Mouse (Mus musculus): ENCODE measurements around the gene P2ry12. TPM values are rescaled to one million over a fixed set of nuclear protein-coding genes. Genes with fewer than 3 reads are reported as not detected.

Gene P2ry12
- polyA plus RNA-seq, 1 experiment from 2014 or later = 3.1 TPM

DNA sequence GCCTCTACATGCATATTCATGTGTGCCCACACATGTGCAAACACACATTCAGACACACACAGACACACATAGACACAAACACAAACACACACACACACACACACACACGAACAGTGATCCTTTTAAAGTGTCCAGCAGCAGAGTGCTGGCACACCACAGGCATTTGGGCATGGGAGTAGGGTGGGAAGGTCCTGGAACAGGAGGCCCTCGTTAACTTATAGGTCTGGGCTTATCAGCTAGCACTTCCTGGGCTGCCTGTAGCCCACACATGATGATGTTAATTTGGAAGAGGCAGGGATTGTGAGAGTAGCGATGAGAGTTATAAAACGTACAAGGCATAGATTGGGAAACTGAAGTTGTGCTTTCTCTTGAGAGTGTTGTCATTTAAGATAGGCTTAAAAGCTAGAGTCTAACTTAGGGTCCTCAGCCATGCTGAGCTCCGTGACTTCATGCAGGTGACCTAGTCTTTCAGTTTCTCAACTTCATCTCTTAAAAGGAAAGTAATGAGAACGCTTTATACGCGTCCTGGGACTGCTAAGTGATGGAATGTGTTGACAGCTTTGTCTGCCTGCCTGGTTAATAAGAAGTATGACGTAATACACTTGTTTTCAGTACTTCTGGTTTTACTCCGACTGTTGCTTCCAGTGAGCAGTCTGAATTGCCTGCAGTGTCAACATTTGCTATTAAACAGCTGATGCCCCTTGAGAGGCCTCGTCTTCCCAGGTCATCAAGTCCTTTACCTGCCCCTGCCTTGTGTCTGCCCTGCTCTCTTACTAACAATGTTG, 57.8 kb downstream of the P2ry12 start:
- peaks cover 2% of the 10 kb centered on the region; the same call in 1 of the 2 replicates for H3K4me1 ChIP-seq (ENCODE audit: control insufficient read depth, low read depth, low read length)
- no peak for ATAC-seq (ENCODE audit: low read depth)
- no peaks in the 10 kb centered on the region for H3K9me3 ChIP-seq (replicated peaks; ENCODE audit: control insufficient read depth, low read length)
- H3K27me3 ChIP-seq (ENCODE audit: control insufficient read depth, insufficient read depth, low read depth, low read length) = no peaks in the 10 kb centered on the region
- H3K4me3 ChIP-seq (ENCODE audit: low read depth, low read length) = no peak overlapping the region
- WGBS (ENCODE audit: insufficient replicate concordance) = 50% methylated on average over 11 of the region's 11 CpGs
- H3K9ac ChIP-seq (ENCODE audit: low read depth, low read length) = no peak overlapping the region
- no peak overlapping the region for H3K27ac ChIP-seq (ENCODE audit: low read length)
- no peaks in the 10 kb centered on the region for H3K36me3 ChIP-seq (ENCODE audit: control insufficient read depth, insufficient read depth)
- no peak overlapping the region for H3K4me2 ChIP-seq (ENCODE audit: low read depth, low read length)

DNA sequence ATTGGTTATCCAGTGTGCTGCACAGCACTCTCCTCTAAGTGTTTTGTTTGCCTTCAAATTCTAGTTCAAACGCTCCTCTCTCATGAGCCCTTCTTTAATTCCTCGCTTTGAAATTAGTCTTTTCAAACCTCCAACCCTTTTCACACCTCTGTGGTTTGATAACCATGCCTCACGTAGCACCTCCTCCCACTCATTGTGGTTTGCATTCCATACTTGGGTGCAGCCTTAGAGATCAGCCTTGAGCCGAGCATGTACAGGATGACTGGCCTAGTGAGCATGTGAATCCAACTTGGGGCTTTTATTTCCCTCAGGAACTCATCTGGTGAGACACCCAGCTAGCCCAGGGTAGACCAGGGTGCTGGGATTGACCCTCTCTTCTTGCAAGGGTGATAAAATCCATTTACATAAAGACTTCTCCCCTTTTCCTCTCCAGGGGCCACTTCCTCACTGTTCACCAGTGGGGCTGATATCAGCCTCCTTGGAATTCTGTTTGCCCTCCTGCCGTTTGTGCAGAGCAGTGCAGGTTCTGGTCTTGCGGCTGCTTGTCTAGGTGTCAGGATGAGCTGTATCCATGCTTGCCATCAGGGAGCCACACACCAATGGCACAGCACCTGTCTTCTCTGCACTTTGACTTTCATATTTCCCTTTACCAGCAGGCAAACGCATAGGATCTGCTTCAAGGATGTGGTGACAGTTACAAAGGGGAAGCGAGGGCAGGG, 58.7 kb downstream of the P2ry12 start:
- H3K36me3 ChIP-seq (ENCODE audit: control insufficient read depth, insufficient read depth) = no peaks in the 10 kb centered on the region
- H3K27me3 ChIP-seq (ENCODE audit: control insufficient read depth, insufficient read depth, low read depth, low read length) = no peaks in the 10 kb centered on the region
- no peaks in the 10 kb centered on the region for H3K9me3 ChIP-seq (replicated peaks; ENCODE audit: control insufficient read depth, low read length)
- no peak overlapping the region for H3K27ac ChIP-seq (ENCODE audit: low read length)
- H3K4me2 ChIP-seq (ENCODE audit: low read depth, low read length) = no peak overlapping the region
- H3K9ac ChIP-seq (ENCODE audit: low read depth, low read length) = no peak overlapping the region
- WGBS (ENCODE audit: insufficient replicate concordance) = 41% methylated on average over 8 of the region's 8 CpGs
- peaks cover 2% of the 10 kb centered on the region; the same call in 1 of the 2 replicates for H3K4me1 ChIP-seq (ENCODE audit: control insufficient read depth, low read depth, low read length)
- no peak for ATAC-seq (ENCODE audit: low read depth)
- no peak overlapping the region for H3K4me3 ChIP-seq (ENCODE audit: low read depth, low read length)

DNA sequence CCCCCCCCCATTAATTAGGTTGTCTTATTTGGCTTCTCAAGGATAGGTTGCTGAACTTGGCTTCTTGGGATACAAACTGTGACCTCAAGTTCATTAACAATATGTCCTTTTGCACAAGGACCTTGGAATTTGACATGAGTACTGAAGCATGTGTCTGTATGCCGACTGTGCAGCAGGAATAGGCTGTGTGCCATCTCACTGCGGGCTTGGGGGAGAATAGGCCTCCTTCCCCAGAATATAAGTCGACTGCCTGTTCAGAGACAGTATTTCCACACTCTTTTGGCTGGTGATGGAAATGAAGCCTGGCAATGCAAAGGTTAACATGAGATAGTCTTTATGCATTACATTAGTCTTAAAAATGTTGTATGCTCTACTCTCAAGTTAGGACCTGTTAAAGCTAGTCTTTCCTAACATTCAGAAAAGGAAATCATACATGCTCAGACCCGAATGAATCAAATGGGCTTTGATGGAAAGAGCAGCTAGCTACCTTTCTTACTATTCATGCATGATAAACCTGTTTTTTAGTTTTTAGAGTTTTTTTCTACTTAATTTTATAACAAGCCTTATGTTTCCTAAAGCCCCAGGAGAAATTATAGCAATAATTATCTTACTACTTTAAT, 65.2 kb downstream of the P2ry12 start:
- 65% methylated on average over 4 of the region's 4 CpGs for WGBS (ENCODE audit: insufficient replicate concordance)
- Histone ChIP-seq H3K36me3 (ENCODE audit: control insufficient read depth, insufficient read depth) (no peaks in the 10 kb centered on the region), H3K27me3 (ENCODE audit: control insufficient read depth, insufficient read depth, low read depth, low read length) (no peaks in the 10 kb centered on the region), H3K4me2 (ENCODE audit: low read depth, low read length) (no peak overlapping the region), H3K9me3 (replicated peaks; ENCODE audit: control insufficient read depth, low read length) (no peaks in the 10 kb centered on the region), H3K9ac (ENCODE audit: low read depth, low read length) (no peak overlapping the region), H3K4me3 (ENCODE audit: low read depth, low read length) (no peak overlapping the region), H3K4me1 (ENCODE audit: control insufficient read depth, low read depth, low read length) (no peaks in the 10 kb centered on the region), H3K27ac (ENCODE audit: low read length) (no peak overlapping the region)
- no peak for ATAC-seq (ENCODE audit: low read depth)

DNA sequence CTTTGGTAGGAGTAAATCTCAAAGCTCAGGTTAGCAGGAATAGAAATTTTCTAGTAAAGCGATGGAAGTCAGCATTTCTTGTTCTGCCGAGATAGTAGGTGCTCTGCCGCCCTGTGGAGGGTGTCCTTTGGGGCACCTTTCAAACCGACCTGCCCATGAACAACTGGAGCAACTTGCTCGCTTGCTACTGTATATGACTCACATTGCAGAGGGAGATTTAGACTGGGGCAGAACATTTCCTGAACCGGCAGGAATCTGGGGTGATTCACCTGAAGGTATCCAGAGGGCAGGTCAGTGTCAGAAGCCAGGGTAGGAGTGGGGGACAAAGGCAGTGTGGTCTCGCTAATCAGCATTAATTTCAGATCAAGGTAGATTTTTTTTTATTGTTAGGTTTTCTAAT, 67.7 kb downstream of the P2ry12 start, which contains the start of gene Gpr87:
TSS of gene Gpr87 (minus strand) at position 167 of the 400 bp plus-strand sequence.
- Histone ChIP-seq H3K9me3 (replicated peaks; ENCODE audit: control insufficient read depth, low read length) (no peaks in the 10 kb centered on the region), H3K4me2 (ENCODE audit: low read depth, low read length) (no peak within 1 kb of the TSS), H3K9ac (ENCODE audit: low read depth, low read length) (no peak within 1 kb of the TSS), H3K4me1 (ENCODE audit: control insufficient read depth, low read depth, low read length) (no peaks in the 10 kb centered on the region), H3K27ac (ENCODE audit: low read length) (no peak within 1 kb of the TSS), H3K4me3 (ENCODE audit: low read depth, low read length) (no peak within 1 kb of the TSS), H3K36me3 (ENCODE audit: control insufficient read depth, insufficient read depth) (no peaks in the 10 kb centered on the region), H3K27me3 (ENCODE audit: control insufficient read depth, insufficient read depth, low read depth, low read length) (no peaks in the 10 kb centered on the region)
- WGBS (ENCODE audit: insufficient replicate concordance) = 68% methylated on average over 7 of the region's 7 CpGs
- no peak for ATAC-seq (ENCODE audit: low read depth)

DNA sequence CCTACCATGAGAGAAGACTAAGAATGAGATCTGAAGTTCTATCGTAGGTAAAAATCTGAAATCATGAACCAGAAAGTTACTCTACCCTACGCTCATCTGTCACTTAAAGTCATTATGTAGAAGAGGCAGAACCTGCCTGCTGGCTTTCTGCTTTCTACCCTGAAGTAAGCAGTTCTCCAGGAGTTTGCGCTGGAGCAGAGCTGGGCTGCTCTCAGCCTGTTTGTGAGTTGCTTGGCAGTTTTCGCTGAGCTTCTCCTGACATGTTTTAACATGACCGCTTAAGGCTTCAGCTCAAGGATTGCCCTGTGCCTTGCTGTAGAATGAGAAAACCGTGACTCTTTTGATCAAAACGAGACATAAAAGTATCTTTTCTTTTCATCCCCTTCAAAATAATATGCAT, 68.6 kb downstream of the P2ry12 start:
- Histone ChIP-seq H3K4me2 (ENCODE audit: low read depth, low read length) (no peak overlapping the region), H3K36me3 (ENCODE audit: control insufficient read depth, insufficient read depth) (no peaks in the 10 kb centered on the region), H3K27me3 (ENCODE audit: control insufficient read depth, insufficient read depth, low read depth, low read length) (no peaks in the 10 kb centered on the region), H3K4me1 (ENCODE audit: control insufficient read depth, low read depth, low read length) (no peaks in the 10 kb centered on the region), H3K4me3 (ENCODE audit: low read depth, low read length) (no peak overlapping the region), H3K9ac (ENCODE audit: low read depth, low read length) (no peak overlapping the region), H3K27ac (ENCODE audit: low read length) (no peak overlapping the region), H3K9me3 (replicated peaks; ENCODE audit: control insufficient read depth, low read length) (no peaks in the 10 kb centered on the region)
- no peak for ATAC-seq (ENCODE audit: low read depth)
- WGBS (ENCODE audit: insufficient replicate concordance) = 68% methylated on average over 7 of the region's 7 CpGs

DNA sequence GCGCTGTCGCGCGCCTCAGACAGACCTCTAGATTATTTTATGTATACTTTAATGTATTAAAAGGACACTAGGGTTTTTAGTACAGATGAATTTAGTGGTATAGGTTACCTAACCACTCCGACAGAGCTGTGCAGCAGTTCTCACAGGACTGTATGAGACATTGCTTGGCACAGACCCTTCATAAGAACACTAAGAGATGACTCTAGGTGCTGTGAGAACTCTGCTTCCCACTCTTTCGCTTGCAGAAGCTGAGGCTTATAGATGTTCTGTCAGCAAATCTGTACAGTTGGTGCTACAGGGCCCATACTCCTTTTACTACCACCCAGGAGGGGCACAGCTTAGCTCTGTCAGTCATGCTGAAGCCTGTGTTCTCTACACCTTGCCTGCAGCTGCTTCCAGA, 71.0 kb downstream of the P2ry12 start:
- H3K4me3 ChIP-seq (ENCODE audit: low read depth, low read length) = no peak overlapping the region
- 75% methylated on average over 6 of the region's 6 CpGs for WGBS (ENCODE audit: insufficient replicate concordance)
- no peak overlapping the region for H3K27ac ChIP-seq (ENCODE audit: low read length)
- ATAC-seq (ENCODE audit: low read depth) = no peak
- H3K27me3 ChIP-seq (ENCODE audit: control insufficient read depth, insufficient read depth, low read depth, low read length) = no peaks in the 10 kb centered on the region
- no peaks in the 10 kb centered on the region for H3K4me1 ChIP-seq (ENCODE audit: control insufficient read depth, low read depth, low read length)
- H3K9me3 ChIP-seq (replicated peaks; ENCODE audit: control insufficient read depth, low read length) = no peaks in the 10 kb centered on the region
- H3K4me2 ChIP-seq (ENCODE audit: low read depth, low read length) = no peak overlapping the region
- H3K9ac ChIP-seq (ENCODE audit: low read depth, low read length) = no peak overlapping the region
- no peaks in the 10 kb centered on the region for H3K36me3 ChIP-seq (ENCODE audit: control insufficient read depth, insufficient read depth)

DNA sequence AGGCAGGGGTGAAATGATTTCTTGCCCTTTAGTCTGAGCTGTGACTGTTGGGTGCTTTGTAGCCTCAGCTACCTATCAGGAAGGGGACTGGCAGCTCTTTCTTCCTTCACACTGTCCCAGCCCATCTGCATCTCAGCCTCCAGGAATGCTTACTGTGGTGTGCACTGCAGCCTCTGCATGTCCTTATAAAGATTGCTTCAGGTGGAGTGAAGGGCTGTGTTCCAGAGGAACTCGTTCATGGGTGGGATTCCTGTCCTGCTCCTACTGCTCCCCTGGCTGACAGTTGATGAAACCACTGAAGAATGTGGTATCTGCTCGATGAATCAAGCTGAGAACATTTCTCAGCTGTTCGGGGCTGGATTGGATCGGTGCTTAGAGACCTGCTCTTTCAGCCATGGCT, 75.3 kb downstream of the P2ry12 start:
- Histone ChIP-seq H3K9ac (ENCODE audit: low read depth, low read length) (no peak overlapping the region), H3K4me2 (ENCODE audit: low read depth, low read length) (no peak overlapping the region), H3K9me3 (replicated peaks; ENCODE audit: control insufficient read depth, low read length) (no peaks in the 10 kb centered on the region), H3K27me3 (ENCODE audit: control insufficient read depth, insufficient read depth, low read depth, low read length) (no peaks in the 10 kb centered on the region), H3K4me1 (ENCODE audit: control insufficient read depth, low read depth, low read length) (no peaks in the 10 kb centered on the region), H3K36me3 (ENCODE audit: control insufficient read depth, insufficient read depth) (no peaks in the 10 kb centered on the region), H3K27ac (ENCODE audit: low read length) (no peak overlapping the region), H3K4me3 (ENCODE audit: low read depth, low read length) (no peak overlapping the region)
- 57% methylated on average over 4 of the region's 4 CpGs for WGBS (ENCODE audit: insufficient replicate concordance)
- ATAC-seq (ENCODE audit: low read depth) = no peak

DNA sequence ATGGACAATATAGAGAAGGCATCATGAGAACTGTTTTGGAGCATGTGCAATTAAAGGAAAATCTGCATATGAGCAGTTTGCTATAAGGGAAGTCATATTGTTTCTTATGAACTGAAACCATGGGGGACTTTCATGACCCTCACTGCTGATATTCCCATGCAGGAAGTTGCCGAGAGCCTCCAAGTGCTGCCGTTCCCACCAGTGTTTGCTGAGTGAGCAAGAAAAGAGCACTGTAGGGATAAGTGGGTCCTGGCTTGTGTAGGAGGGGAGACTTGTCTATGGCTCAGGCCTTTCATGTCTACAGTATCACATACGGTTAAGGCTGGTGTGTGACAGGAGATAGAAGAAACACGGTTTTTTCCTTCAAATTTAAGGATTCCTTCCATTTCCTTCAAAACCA, 77.0 kb downstream of the P2ry12 start:
- no peaks in the 10 kb centered on the region for H3K4me1 ChIP-seq (ENCODE audit: control insufficient read depth, low read depth, low read length)
- H3K4me3 ChIP-seq (ENCODE audit: low read depth, low read length) = no peak overlapping the region
- no peak for ATAC-seq (ENCODE audit: low read depth)
- H3K4me2 ChIP-seq (ENCODE audit: low read depth, low read length) = no peak overlapping the region
- WGBS (ENCODE audit: insufficient replicate concordance) = 68% methylated on average over 4 of the region's 4 CpGs
- no peaks in the 10 kb centered on the region for H3K27me3 ChIP-seq (ENCODE audit: control insufficient read depth, insufficient read depth, low read depth, low read length)
- no peaks in the 10 kb centered on the region for H3K9me3 ChIP-seq (replicated peaks; ENCODE audit: control insufficient read depth, low read length)
- H3K36me3 ChIP-seq (ENCODE audit: control insufficient read depth, insufficient read depth) = no peaks in the 10 kb centered on the region
- no peak overlapping the region for H3K9ac ChIP-seq (ENCODE audit: low read depth, low read length)
- no peak overlapping the region for H3K27ac ChIP-seq (ENCODE audit: low read length)

DNA sequence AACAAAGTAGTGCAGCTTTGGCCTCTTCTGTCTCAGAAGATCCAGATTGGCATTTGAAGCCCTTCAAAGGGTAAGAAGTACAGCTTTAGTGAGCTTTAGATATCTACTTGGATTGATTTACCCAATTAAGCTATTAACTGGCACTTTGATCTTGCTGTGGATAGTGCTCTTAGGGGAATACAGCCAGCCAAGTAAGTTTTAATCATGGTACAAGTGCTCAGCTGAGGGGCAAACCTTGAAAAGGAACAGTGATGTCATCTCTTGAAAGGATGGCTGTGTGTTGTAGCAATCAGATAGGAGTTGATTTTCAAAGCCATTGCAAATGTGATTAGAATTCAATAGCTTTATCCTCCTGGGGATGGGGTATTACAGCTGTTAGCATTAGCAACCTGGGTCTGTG, 80.5 kb downstream of the P2ry12 start:
- Histone ChIP-seq H3K9me3 (replicated peaks; ENCODE audit: control insufficient read depth, low read length) (no peaks in the 10 kb centered on the region), H3K27me3 (ENCODE audit: control insufficient read depth, insufficient read depth, low read depth, low read length) (no peaks in the 10 kb centered on the region), H3K36me3 (ENCODE audit: control insufficient read depth, insufficient read depth) (no peaks in the 10 kb centered on the region), H3K27ac (ENCODE audit: low read length) (no peak overlapping the region), H3K4me2 (ENCODE audit: low read depth, low read length) (no peak overlapping the region), H3K4me3 (ENCODE audit: low read depth, low read length) (no peak overlapping the region), H3K9ac (ENCODE audit: low read depth, low read length) (no peak overlapping the region), H3K4me1 (ENCODE audit: control insufficient read depth, low read depth, low read length) (no peaks in the 10 kb centered on the region; the same call in none of the 2 replicates)
- ATAC-seq (ENCODE audit: low read depth) = no peak

Data from liver, embryonic 16.5 days (tissue).